Mouse (Mus musculus) thymus, adult 2 months (tissue): ENCODE data around the gene Nanp. TPM values are rescaled to one million over a fixed set of nuclear protein-coding genes. Genes with fewer than 3 reads are reported as not detected.

Experiments used
- DNase-seq: peaks from one replicate; pipeline ENCODE4 v3.0.0; 2021
- H3K27ac ChIP-seq: fragments of 200-500 bp; 2 replicates; pipeline ENCODE4 v1.5.1; 2012; ENCODE audit warnings: low read length, control low read depth; ENCODE audit not compliant: control insufficient read depth, insufficient read depth
- H3K27me3 ChIP-seq: fragments of 200-500 bp; 2 replicates; pipeline ENCODE4 v1.6.1; 2012; ENCODE audit warnings: mild to moderate bottlenecking, low read length, moderate library complexity, mixed read lengths; ENCODE audit not compliant: control insufficient read depth, insufficient read depth
- H3K36me3 ChIP-seq: fragments of 200-500 bp; 2 replicates; pipeline ENCODE4 v1.6.1; 2012; ENCODE audit warnings: mild to moderate bottlenecking, low read length, moderate library complexity; ENCODE audit not compliant: control insufficient read depth, insufficient read depth
- H3K4me1 ChIP-seq: fragments of 200-500 bp; replicated peaks from 2 replicates; pipeline ENCODE4 v1.6.1; 2012; ENCODE audit warnings: low read length; ENCODE audit not compliant: control insufficient read depth, insufficient read depth
- H3K4me3 ChIP-seq: fragments of 200-500 bp; 2 replicates; pipeline ENCODE4 v1.5.1; 2012; ENCODE audit warnings: mild to moderate bottlenecking, low read length, control low read depth, moderate library complexity; ENCODE audit not compliant: control insufficient read depth, insufficient read depth
- CTCF ChIP-seq: fragments of 200-500 bp; IDR thresholded peaks from 2 replicates; pipeline ENCODE4 v1.5.1; 2012; ENCODE audit warnings: mild to moderate bottlenecking, control low read depth, low read length, moderate library complexity, borderline replicate concordance; ENCODE audit not compliant: control insufficient read depth, poor library complexity, insufficient read depth; ENCODE audit errors: extremely low read depth
- POLR2A ChIP-seq: fragments of 200-500 bp; IDR thresholded peaks from 2 replicates; pipeline ENCODE4 v1.6.1; 2012; ENCODE audit warnings: mild to moderate bottlenecking, low read length, control low read depth, moderate library complexity; ENCODE audit not compliant: control insufficient read depth, poor library complexity, insufficient read depth; ENCODE audit errors: extremely low read depth
- WGBS: fragments of 180-500 bp; shearing (Covaris S2); methylation state at CpG from one replicate; pipeline ENCODE4 v1.1.7; 2018; 5-methylcytosine and 5-hydroxymethylcytosine counted together
- polyA plus RNA-seq: library from polyadenylated mRNA; depleted of rRNA; stranded (reverse); fragments of >200 nt; gene quantifications from 2 replicates; pipeline ENCODE4 v1.2.3, GENCODE M21; 2012; rRNA removed

Gene Nanp
- polyA plus RNA-seq, 1 experiment = 3.0 TPM

DNA sequence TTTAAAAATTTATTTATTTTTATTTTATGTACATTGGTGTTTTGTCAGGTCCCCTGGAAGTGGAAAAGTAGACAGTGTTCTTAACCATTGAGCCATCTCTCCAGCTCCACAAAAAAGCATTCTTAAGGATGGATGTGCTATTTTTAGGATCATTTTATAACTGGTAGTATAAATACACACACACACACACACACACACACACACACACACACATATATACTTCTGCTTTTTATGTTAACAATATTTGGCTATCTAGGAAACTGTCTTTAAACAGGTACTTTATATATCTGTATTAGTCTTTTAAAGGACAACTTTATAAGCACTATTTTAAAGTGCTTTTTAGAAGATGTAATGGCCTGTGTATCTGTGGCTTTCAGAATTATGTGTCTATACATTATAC lies 57.1 kb downstream of the Nanp start:
- H3K27ac ChIP-seq = no peak overlapping the region
- H3K4me3 ChIP-seq = no peak overlapping the region
- TF ChIP-seq CTCF (no peak), POLR2A (no peak)
- no peaks in the 10 kb centered on the region for H3K4me1 ChIP-seq
- DNase-seq = no peak
- H3K27me3 ChIP-seq = no peaks in the 10 kb centered on the region
- no peaks in the 10 kb centered on the region for H3K36me3 ChIP-seq

DNA sequence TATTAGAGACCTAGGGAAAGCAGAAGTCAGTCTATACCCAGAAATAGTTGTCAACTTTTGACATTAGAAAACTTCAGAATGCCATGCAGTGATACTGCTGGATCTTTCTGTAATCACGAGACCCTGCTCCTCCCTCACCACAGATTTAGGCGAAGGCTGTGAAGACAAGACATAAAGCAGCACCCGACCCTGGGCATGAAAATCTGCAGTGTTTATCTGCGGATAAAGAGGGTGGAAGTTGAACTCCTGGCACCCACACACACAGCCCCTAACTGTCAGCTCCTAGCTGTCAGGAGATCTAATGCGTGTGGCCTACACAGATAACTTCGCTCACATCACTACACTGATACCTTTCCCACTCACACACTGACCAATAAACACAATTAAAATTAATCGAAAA lies 57.7 kb downstream of the Nanp start:
- no peak overlapping the region for H3K27ac ChIP-seq
- no peaks in the 10 kb centered on the region for H3K4me1 ChIP-seq
- H3K27me3 ChIP-seq = no peaks in the 10 kb centered on the region
- WGBS = 92% methylated on average over 7 of the region's 7 CpGs
- TF ChIP-seq CTCF (no peak), POLR2A (no peak)
- H3K36me3 ChIP-seq = no peaks in the 10 kb centered on the region
- DNase-seq = no peak
- H3K4me3 ChIP-seq = no peak overlapping the region

- no peak for TF ChIP-seq POLR2A
- no peak for TF ChIP-seq CTCF
- H3K27me3 ChIP-seq = no peaks in the 10 kb centered on the region
- no peak for DNase-seq
- no peak overlapping the region for H3K4me3 ChIP-seq
- no peaks in the 10 kb centered on the region for H3K36me3 ChIP-seq
- H3K27ac ChIP-seq = no peak overlapping the region
- H3K4me1 ChIP-seq = no peaks in the 10 kb centered on the region
- 93% methylated on average over 14 of the region's 14 CpGs for WGBS
These were observed 59.2 kb downstream of the Nanp start for GRCm38 (mm10) chr2:150979861-150980620.

Other genes with a start within 250 kb of the Nanp start
- gene Abhd12, start 134.7 kb downstream of the Nanp start, polyA plus RNA-seq = 48.4 and 63.0 TPM in 2 replicates
- gene Gins1, start 134.0 kb downstream of the Nanp start, polyA plus RNA-seq = 10.8 and 12.3 TPM in 2 replicates
- 0.40 and 0.46 TPM in 2 replicates for gene Ninl, start within 50 bp of the Nanp start, polyA plus RNA-seq
- gene Gm14151, start 53.0 kb upstream of the Nanp start, polyA plus RNA-seq = not detected in 2 replicates
- gene Gm14147, start 58.8 kb upstream of the Nanp start, polyA plus RNA-seq = 0.11 TPM in 1 of 2 replicates, not detected in the other